Comparison of ENCODE assay signal across 11 mouse cellular contexts in genomic region chr6:100059803-100060202, GRCm38 (mm10).
A peak's percentile ranks its signal among the peaks of the same experiment; 100 is the strongest.
DNase-seq lines count a peak whose midpoint lies in the region; ATAC-seq and TF ChIP-seq lines count a peak whose summit lies in the region.
"Had no signal": no experiment of that assay in that cellular context is flagged by ENCODE, and none has a peak within 500 bp of the region (broad histone marks: within the 10 kb centered on the region; RNA-seq: fewer than 3 reads in every experiment).

No protein-coding gene starts in this region.

- peaks cover 84% of the 10 kb centered on the region for H3K27me3 ChIP-seq in hindbrain, embryonic 10.5 days (ENCODE audit: insufficient read depth, poor library complexity, severe bottlenecking)
- H3K27me3 ChIP-seq in hindbrain, embryonic 12.5 days = peaks cover 30% of the 10 kb centered on the region
- no peaks in the 10 kb centered on the region for H3K27me3 ChIP-seq in limb, embryonic 14.5 days (ENCODE audit: control insufficient read depth, insufficient read depth, low read length)
- H3K27me3 ChIP-seq: CH12.LX; embryonic facial prominence, embryonic 12.5 days had no signal

- intact Hi-C loops in gastrocnemius, adult 2 months (cut with DNase I) = loop anchor here (5.0 to 10.0 kb wide), 4 partner anchors 67 to 225 kb away; partner anchors contain the start of gene Rybp

- DNase-seq in hindbrain, embryonic 10.5 days (ENCODE audit: low spot score) = peak; percentile 21
- DNase-seq in cerebellum, adult 11-12 months = peak; percentile 57
- DNase-seq in gastrocnemius, adult 2 months = peak; percentile 91
- DNase-seq in kidney, postnatal 10 days = peak; percentile 67
- peak; percentile 34 for DNase-seq in limb, embryonic 14.5 days (ENCODE audit: low spot score)
- peak; percentile 76 for DNase-seq in right cerebral cortex, postnatal 4 days
- DNase-seq in thymus, postnatal 10 days (ENCODE audit: low spot score in 2 of 2) = no peak

- no peak overlapping the region for H3K27ac ChIP-seq in hindbrain, embryonic 10.5 days
- no peak overlapping the region for H3K27ac ChIP-seq in hindbrain, embryonic 12.5 days
- peak overlapping the region; percentile 53 for H3K27ac ChIP-seq in gastrocnemius, adult 2 months
- no peak overlapping the region for H3K27ac ChIP-seq in limb, embryonic 14.5 days (replicated peaks; ENCODE audit: low read depth, low read length)
- H3K27ac ChIP-seq: embryonic facial prominence, embryonic 12.5 days; midbrain, embryonic 12.5 days had no signal

- WGBS in hindbrain, embryonic 10.5 days = 58% methylated on average over 8 of the region's 8 CpGs
- WGBS in hindbrain, embryonic 12.5 days = 52% methylated on average over 8 of the region's 8 CpGs
- WGBS in limb, embryonic 14.5 days = 37% methylated on average over 8 of the region's 8 CpGs

- no peak overlapping the region for H3K4me2 ChIP-seq in hindbrain, embryonic 12.5 days (replicated peaks)
- no peak overlapping the region for H3K4me2 ChIP-seq in limb, embryonic 14.5 days (replicated peaks; ENCODE audit: low read depth, low read length, severe bottlenecking)
- H3K4me2 ChIP-seq: embryonic facial prominence, embryonic 12.5 days; midbrain, embryonic 12.5 days had no signal

- no peak for TF ChIP-seq CTCF in gastrocnemius, adult 2 months (IDR thresholded peaks at IDR 0.05)

- H3K9ac ChIP-seq in hindbrain, embryonic 12.5 days = no peak overlapping the region
- no peak overlapping the region for H3K9ac ChIP-seq in limb, embryonic 14.5 days (ENCODE audit: low read depth, low read length, severe bottlenecking)
- H3K9ac ChIP-seq: embryonic facial prominence, embryonic 12.5 days; midbrain, embryonic 12.5 days had no signal

- no peak for TF ChIP-seq POLR2A in limb, embryonic 14.5 days (IDR thresholded peaks at IDR 0.05; ENCODE audit: borderline replicate concordance, extremely low read depth, insufficient read depth, insufficient read length)

- H3K4me3 ChIP-seq in hindbrain, embryonic 10.5 days = no peak overlapping the region
- H3K4me3 ChIP-seq in hindbrain, embryonic 12.5 days = no peak overlapping the region
- no peak overlapping the region for H3K4me3 ChIP-seq in gastrocnemius, adult 2 months
- H3K4me3 ChIP-seq in limb, embryonic 14.5 days (replicated peaks; ENCODE audit: low read length) = no peak overlapping the region
- H3K4me3 ChIP-seq: embryonic facial prominence, embryonic 12.5 days; midbrain, embryonic 12.5 days had no signal

- no peak for ATAC-seq in hindbrain, embryonic 12.5 days (ENCODE audit: low FRiP score)
- ATAC-seq in limb, embryonic 14.5 days (ENCODE audit: low FRiP score, low read depth) = no peak

- H3K36me3 ChIP-seq in hindbrain, embryonic 10.5 days = no peaks in the 10 kb centered on the region
- H3K36me3 ChIP-seq in hindbrain, embryonic 12.5 days = no peaks in the 10 kb centered on the region
- no peaks in the 10 kb centered on the region for H3K36me3 ChIP-seq in limb, embryonic 14.5 days (ENCODE audit: control insufficient read depth, insufficient read depth, low read length)
- H3K36me3 ChIP-seq: embryonic facial prominence, embryonic 12.5 days; midbrain, embryonic 12.5 days had no signal

- H3K4me1 ChIP-seq in hindbrain, embryonic 10.5 days (replicated peaks) = peaks cover 9% of the 10 kb centered on the region
- peaks cover 11% of the 10 kb centered on the region for H3K4me1 ChIP-seq in hindbrain, embryonic 12.5 days
- peaks cover 21% of the 10 kb centered on the region for H3K4me1 ChIP-seq in limb, embryonic 14.5 days (ENCODE audit: control insufficient read depth, insufficient read depth, low read length)
- H3K4me1 ChIP-seq: midbrain, embryonic 12.5 days had no signal

- H3K9me3 ChIP-seq in hindbrain, embryonic 10.5 days = no peaks in the 10 kb centered on the region
- H3K9me3 ChIP-seq in hindbrain, embryonic 12.5 days (replicated peaks) = no peaks in the 10 kb centered on the region
- no peaks in the 10 kb centered on the region for H3K9me3 ChIP-seq in limb, embryonic 14.5 days (ENCODE audit: control insufficient read depth, low read length)
- H3K9me3 ChIP-seq: embryonic facial prominence, embryonic 12.5 days; midbrain, embryonic 12.5 days had no signal

Comparison
In these comparisons a context has a peak if more than half of its experiments do, and no peak if none do; other contexts are left out.
1. DNase-seq: peak in hindbrain, embryonic 10.5 days (single experiment), cerebellum, adult 11-12 months (single experiment), gastrocnemius, adult 2 months (single experiment), kidney, postnatal 10 days (single experiment), limb, embryonic 14.5 days (single experiment) and right cerebral cortex, postnatal 4 days (single experiment); none in thymus, postnatal 10 days (0 of 2).